Mouse (Mus musculus) ovary, postnatal 10 days (tissue): ENCODE results near the gene C2cd4c.

Source experiments
- DNase-seq: peaks from one replicate; pipeline ENCODE4 v3.0.0; 2022; ENCODE audit warnings: low spot score

Gene C2cd4c

GRCm38 (mm10) chr10:79612192-79613135, 1.4 kb downstream of the C2cd4c start:
- DNase-seq, result no peak

GRCm38 (mm10) chr10:79611296-79611695, 2.5 kb downstream of the C2cd4c start:
- DNase-seq, result no peak

- no peak for DNase-seq
Measured at GRCm38 (mm10) chr10:79609276-79609675, 4.5 kb downstream of the C2cd4c start.

- no peak for DNase-seq
Measured at GRCm38 (mm10) chr10:79607892-79608291, 5.9 kb downstream of the C2cd4c start.

- DNase-seq, result no peak
Measured at GRCm38 (mm10) chr10:79606537-79606936, 7.3 kb downstream of the C2cd4c start.

GRCm38 (mm10) chr10:79597936-79598230, 15.9 kb downstream of the C2cd4c start:
- DNase-seq, result no peak

GRCm38 (mm10) chr10:79597051-79597935, 16.5 kb downstream of the C2cd4c start:
- DNase-seq, result no peak

- no peak for DNase-seq
Measured at GRCm38 (mm10) chr10:79595590-79595929, 18.3 kb downstream of the C2cd4c start.

- DNase-seq, result no peak
Measured at GRCm38 (mm10) chr10:79594872-79595589, 18.8 kb downstream of the C2cd4c start.

GRCm38 (mm10) chr10:79594111-79594510, 19.7 kb downstream of the C2cd4c start:
- DNase-seq, result no peak

- DNase-seq, result no peak
Measured at GRCm38 (mm10) chr10:79590702-79591101, 23.1 kb downstream of the C2cd4c start.

GRCm38 (mm10) chr10:79587752-79588126, 26.1 kb downstream of the C2cd4c start:
- no peak for DNase-seq

- DNase-seq, result no peak
Measured at GRCm38 (mm10) chr10:79587061-79587751, 26.6 kb downstream of the C2cd4c start, which contains the start of gene Theg. Theg (minus strand) TSS chr10:79587331.

GRCm38 (mm10) chr10:79586243-79586642, 27.6 kb downstream of the C2cd4c start:
- DNase-seq, result no peak

- DNase-seq, result no peak
Measured at GRCm38 (mm10) chr10:79585723-79586122, 28.1 kb downstream of the C2cd4c start.

GRCm38 (mm10) chr10:79585136-79585535, 28.7 kb downstream of the C2cd4c start:
- DNase-seq, result no peak

- DNase-seq, result no peak
Measured at GRCm38 (mm10) chr10:79584426-79584825, 29.4 kb downstream of the C2cd4c start.

GRCm38 (mm10) chr10:79584021-79584420, 29.8 kb downstream of the C2cd4c start:
- DNase-seq, result no peak

GRCm38 (mm10) chr10:79581501-79581900, 32.3 kb downstream of the C2cd4c start:
- DNase-seq, result no peak

- DNase-seq, result no peak
Measured at GRCm38 (mm10) chr10:79580811-79581210, 33.0 kb downstream of the C2cd4c start.

- no peak for DNase-seq
Measured at GRCm38 (mm10) chr10:79580356-79580755, 33.5 kb downstream of the C2cd4c start.

GRCm38 (mm10) chr10:79579781-79580180, 34.0 kb downstream of the C2cd4c start:
- no peak for DNase-seq
